Mouse (Mus musculus) embryonic fibroblast, embryonic 13.5 days (primary cell): ENCODE data around the gene Dtx1.

Source experiments
- CTCF ChIP-seq: IDR thresholded peaks from 2 replicates; pipeline ENCODE4 v1.5.1; 2011; ENCODE audit warnings: mild to moderate bottlenecking, control low read depth, low read length, moderate library complexity, borderline replicate concordance; ENCODE audit not compliant: insufficient read depth
- POLR2A ChIP-seq: IDR thresholded peaks from 2 replicates; pipeline ENCODE4 v1.6.1; 2011; ENCODE audit warnings: low read depth, mild to moderate bottlenecking, control low read depth, low read length, moderate library complexity

DNA sequence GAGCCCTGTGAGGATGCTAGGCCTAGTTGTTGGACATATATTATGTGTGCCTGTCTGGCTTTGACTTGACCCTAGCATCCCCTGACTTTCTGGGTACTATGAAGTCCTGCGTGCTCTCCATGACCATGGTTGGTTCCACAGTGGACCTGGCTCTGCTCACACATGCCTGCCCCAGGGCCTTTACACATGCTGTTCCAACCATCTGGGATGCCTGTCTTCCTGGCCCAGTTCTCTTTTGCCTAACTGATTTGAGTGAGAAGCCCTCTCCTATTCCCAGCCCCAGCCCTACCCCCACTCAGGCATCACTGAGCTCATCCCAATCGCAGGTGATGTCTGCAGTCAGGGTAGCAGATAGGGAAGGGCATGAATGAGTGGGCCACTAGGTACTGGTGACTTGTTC lies 57.9 kb downstream of the Dtx1 start:
- TF ChIP-seq CTCF, result no peak
- TF ChIP-seq POLR2A, result no peak
